ENCODE assay signal across 8 mouse cellular contexts in genomic region chr9:107526198-107527026, GRCm38 (mm10). TPM values are rescaled to one million over a fixed set of nuclear protein-coding genes. Genes with fewer than 3 reads are reported as not detected.
DNase-seq lines count a peak whose midpoint lies in the region; ATAC-seq lines count a peak whose summit lies in the region.

No protein-coding gene starts in this region.

- DNase-seq in adrenal gland, adult 18-20 months (ENCODE audit: low spot score in 2 of 2): peak; percentile 70 to 71
- peak; percentile 87 for DNase-seq in embryo, embryonic 10 days (ENCODE audit: low spot score)
- peak; percentile 70 for DNase-seq in gastrocnemius, postnatal 10 days
- peak; percentile 85 for DNase-seq in limb, embryonic 11.5 days (ENCODE audit: low spot score)
- peak; percentile 62 to 71 for DNase-seq in right cerebral cortex, postnatal 36 days (ENCODE audit: low spot score in 2 of 2)
- no peak for DNase-seq in MN1 (ENCODE audit: low spot score)

- peak overlapping the region; percentile 39 for H3K4me3 ChIP-seq in intestine, embryonic 15.5 days (replicated peaks)
- peak overlapping the region; percentile 24 for H3K4me3 ChIP-seq in limb, embryonic 11.5 days (ENCODE audit: low read depth, low read length)
- peak overlapping the region; percentile 38 for H3K4me3 ChIP-seq in midbrain, embryonic 12.5 days

- H3K27ac ChIP-seq in intestine, embryonic 15.5 days: no peak overlapping the region
- no peak overlapping the region for H3K27ac ChIP-seq in limb, embryonic 11.5 days (replicated peaks; ENCODE audit: low read depth, low read length)
- no peak overlapping the region for H3K27ac ChIP-seq in midbrain, embryonic 12.5 days (replicated peaks)

- peaks cover 28% of the 10 kb centered on the region for H3K4me1 ChIP-seq in intestine, embryonic 15.5 days (replicated peaks)
- H3K4me1 ChIP-seq in limb, embryonic 11.5 days (ENCODE audit: control insufficient read depth, insufficient read depth, low read length): peaks cover 13% of the 10 kb centered on the region
- peaks cover 30% of the 10 kb centered on the region for H3K4me1 ChIP-seq in midbrain, embryonic 12.5 days

- ATAC-seq in intestine, embryonic 15.5 days: peak; percentile 77
- ATAC-seq in limb, embryonic 11.5 days (ENCODE audit: insufficient number of reproducible peaks, low FRiP score, low TSS enrichment, low read depth): peak; percentile 52; the same call in 1 of the 2 replicates
- peak; percentile 59 for ATAC-seq in midbrain, embryonic 12.5 days (ENCODE audit: low FRiP score, low read depth)

- peaks cover 7% of the 10 kb centered on the region for H3K27me3 ChIP-seq in intestine, embryonic 15.5 days (replicated peaks)
- peaks cover 32% of the 10 kb centered on the region for H3K27me3 ChIP-seq in limb, embryonic 11.5 days (ENCODE audit: control insufficient read depth, insufficient read depth, low read length)
- H3K27me3 ChIP-seq in midbrain, embryonic 12.5 days: peaks cover 69% of the 10 kb centered on the region

- no peaks in the 10 kb centered on the region for H3K36me3 ChIP-seq in intestine, embryonic 15.5 days
- no peaks in the 10 kb centered on the region for H3K36me3 ChIP-seq in limb, embryonic 11.5 days (ENCODE audit: control insufficient read depth, insufficient read depth, low read length)
- no peaks in the 10 kb centered on the region for H3K36me3 ChIP-seq in midbrain, embryonic 12.5 days

- H3K9ac ChIP-seq in intestine, embryonic 15.5 days: peak overlapping the region; percentile 37; the same call in 1 of the 2 replicates
- H3K9ac ChIP-seq in limb, embryonic 11.5 days (ENCODE audit: low read length): no peak overlapping the region
- peak overlapping the region; percentile 15; the same call in 1 of the 2 replicates for H3K9ac ChIP-seq in midbrain, embryonic 12.5 days (replicated peaks)

- H3K9me3 ChIP-seq in intestine, embryonic 15.5 days: no peaks in the 10 kb centered on the region
- no peaks in the 10 kb centered on the region for H3K9me3 ChIP-seq in limb, embryonic 11.5 days (ENCODE audit: control insufficient read depth, low read length)
- no peaks in the 10 kb centered on the region for H3K9me3 ChIP-seq in midbrain, embryonic 12.5 days

- peak overlapping the region; percentile 88 for H3K4me2 ChIP-seq in intestine, embryonic 15.5 days (replicated peaks)
- H3K4me2 ChIP-seq in limb, embryonic 11.5 days (ENCODE audit: low read depth, severe bottlenecking): peak overlapping the region; percentile 53
- H3K4me2 ChIP-seq in midbrain, embryonic 12.5 days (replicated peaks): peak overlapping the region; percentile 56

- WGBS in intestine, embryonic 15.5 days: 6% methylated on average over 44 of the region's 44 CpGs
- WGBS in limb, embryonic 11.5 days: 6% methylated on average over 44 of the region's 44 CpGs
- 4% methylated on average over 44 of the region's 44 CpGs for WGBS in midbrain, embryonic 12.5 days

RNA-seq across cellular contexts. Expression of gene Tmem115, which starts 7.3 kb away (rescaled TPM):
- 10 to 100 TPM; 40.0 to 49.5 TPM for total RNA-seq in adrenal gland, adult 18-20 months (2021)
- 10 to 100 TPM; 20.2 to 22.7 TPM for total RNA-seq in gastrocnemius, postnatal 10 days (2021)
- polyA plus RNA-seq in intestine, embryonic 15.5 days (2015; fragmentation: Nextera tagmentation; extraction: Ambion mirVana): 42.2 and 43.0 TPM in 2 replicates
- 42.8 and 47.9 TPM in 2 replicates for polyA plus RNA-seq in limb, embryonic 11.5 days (2014; fragmentation: Nextera tagmentation; extraction: Ambion mirVana)
- 43.6 TPM in 2 replicates for polyA plus RNA-seq in midbrain, embryonic 12.5 days (2016; fragmentation: Nextera tagmentation; extraction: Ambion mirVana)

RNA-seq across cellular contexts. Expression of gene Cyb561d2, which starts 15.6 kb away (rescaled TPM):
- total RNA-seq in adrenal gland, adult 18-20 months (2021): 10 to 100 TPM; 12.8 to 20.2 TPM
- 1 to 10 TPM; 3.5 to 4.0 TPM for total RNA-seq in gastrocnemius, postnatal 10 days (2021)
- polyA plus RNA-seq in intestine, embryonic 15.5 days (2015; fragmentation: Nextera tagmentation; extraction: Ambion mirVana): 31.2 and 35.8 TPM in 2 replicates
- 13.1 and 14.1 TPM in 2 replicates for polyA plus RNA-seq in limb, embryonic 11.5 days (2014; fragmentation: Nextera tagmentation; extraction: Ambion mirVana)
- 19.3 and 19.4 TPM in 2 replicates for polyA plus RNA-seq in midbrain, embryonic 12.5 days (2016; fragmentation: Nextera tagmentation; extraction: Ambion mirVana)

RNA-seq across cellular contexts. Expression of gene Nprl2, which starts 15.6 kb away (rescaled TPM):
- 10 to 100 TPM; 25.8 to 30.9 TPM for total RNA-seq in adrenal gland, adult 18-20 months (2021)
- 1 to 10 TPM; 7.3 to 8.0 TPM for total RNA-seq in gastrocnemius, postnatal 10 days (2021)
- polyA plus RNA-seq in intestine, embryonic 15.5 days (2015; fragmentation: Nextera tagmentation; extraction: Ambion mirVana): 33.9 and 36.9 TPM in 2 replicates
- 36.5 and 40.9 TPM in 2 replicates for polyA plus RNA-seq in limb, embryonic 11.5 days (2014; fragmentation: Nextera tagmentation; extraction: Ambion mirVana)
- 48.1 and 48.4 TPM in 2 replicates for polyA plus RNA-seq in midbrain, embryonic 12.5 days (2016; fragmentation: Nextera tagmentation; extraction: Ambion mirVana)

RNA-seq across cellular contexts. Expression of gene Zmynd10, which starts 20.7 kb away (rescaled TPM):
- total RNA-seq in adrenal gland, adult 18-20 months (2021): 1 to 10 TPM; 1.0 to 1.1 TPM
- total RNA-seq in gastrocnemius, postnatal 10 days (2021): under 1 TPM in 1 of 2 experiments, not detected in 1; 0.18 TPM
- polyA plus RNA-seq in intestine, embryonic 15.5 days (2015; fragmentation: Nextera tagmentation; extraction: Ambion mirVana): 0.67 and 0.68 TPM in 2 replicates
- polyA plus RNA-seq in limb, embryonic 11.5 days (2014; fragmentation: Nextera tagmentation; extraction: Ambion mirVana): 0.79 and 0.95 TPM in 2 replicates
- 1.1 and 2.6 TPM in 2 replicates for polyA plus RNA-seq in midbrain, embryonic 12.5 days (2016; fragmentation: Nextera tagmentation; extraction: Ambion mirVana)

RNA-seq across cellular contexts. Expression of gene Rassf1, which starts 24.9 kb away (rescaled TPM):
- 10 to 100 TPM; 16.4 to 24.2 TPM for total RNA-seq in adrenal gland, adult 18-20 months (2021)
- total RNA-seq in gastrocnemius, postnatal 10 days (2021): 10 to 100 TPM; 15.1 to 23.4 TPM
- polyA plus RNA-seq in intestine, embryonic 15.5 days (2015; fragmentation: Nextera tagmentation; extraction: Ambion mirVana): 51.7 and 52.7 TPM in 2 replicates
- polyA plus RNA-seq in limb, embryonic 11.5 days (2014; fragmentation: Nextera tagmentation; extraction: Ambion mirVana): 46.7 and 49.3 TPM in 2 replicates
- polyA plus RNA-seq in midbrain, embryonic 12.5 days (2016; fragmentation: Nextera tagmentation; extraction: Ambion mirVana): 43.6 and 48.9 TPM in 2 replicates
